Mouse (Mus musculus) forebrain, embryonic 12.5 days (tissue): ENCODE data around the gene Naf1. TPM values are rescaled to one million over a fixed set of nuclear protein-coding genes. Genes with fewer than 3 reads are reported as not detected.
A peak's percentile ranks its signal among the peaks of the same experiment; 100 is the strongest.

Experiments
- ATAC-seq: fragments of 200-750 bp; cut with Nextera tagmentation; 2 replicates; pipeline ENCODE4 v1.8.0; 2017; ENCODE audit warnings: moderate TSS enrichment; ENCODE audit not compliant: low FRiP score
- H3K27ac ChIP-seq: fragments of 300-500 bp; sonication (generic); 2 replicates; pipeline ENCODE4 v1.5.1; 2016; ENCODE audit warnings: mild to moderate bottlenecking
- H3K27me3 ChIP-seq: fragments of 300-500 bp; sonication (generic); 2 replicates; pipeline ENCODE4 v1.6.1; 2016; ENCODE audit warnings: mild to moderate bottlenecking
- H3K36me3 ChIP-seq: fragments of 300-500 bp; sonication (generic); replicated peaks from 2 replicates; pipeline ENCODE4 v1.6.1; 2016; ENCODE audit warnings: mild to moderate bottlenecking
- H3K4me1 ChIP-seq: fragments of 300-500 bp; sonication (generic); 2 replicates; pipeline ENCODE4 v1.6.1; 2016
- H3K4me2 ChIP-seq: fragments of 300-500 bp; sonication (generic); 2 replicates; pipeline ENCODE4 v1.6.1; 2016; ENCODE audit warnings: mild to moderate bottlenecking, moderate library complexity
- H3K4me3 ChIP-seq: fragments of 300-500 bp; sonication (generic); replicated peaks from 2 replicates; pipeline ENCODE4 v1.5.1; 2016; ENCODE audit warnings: mild to moderate bottlenecking
- H3K9ac ChIP-seq: fragments of 300-500 bp; sonication (generic); 2 replicates; pipeline ENCODE4 v1.6.1; 2016; ENCODE audit warnings: mild to moderate bottlenecking
- H3K9me3 ChIP-seq: fragments of 300-500 bp; sonication (generic); 2 replicates; pipeline ENCODE4 v1.6.1; 2016
- WGBS: fragments of 180-500 bp; shearing (Covaris S2); methylation state at CpG from one replicate; pipeline ENCODE4 v1.1.7; 2016; 5-methylcytosine and 5-hydroxymethylcytosine counted together
- polyA plus RNA-seq: library from polyadenylated mRNA; unstranded; fragments of >200 nt; fragmentation: Nextera tagmentation; extraction: Ambion mirVana; gene quantifications from 2 replicates; pipeline ENCODE4 v1.2.1, GENCODE M21; 2016

Naf1 gene
- 3.5 and 4.3 TPM in 2 replicates for polyA plus RNA-seq

- H3K9me3 ChIP-seq, result no peaks in the 10 kb centered on the region
- no peaks in the 10 kb centered on the region for H3K27me3 ChIP-seq
- peak; percentile 97 for ATAC-seq
- WGBS, result under 1% methylated on average over 34 of the region's 37 CpGs
- peak within 1 kb of the TSS; percentile 81 for H3K4me2 ChIP-seq
- H3K4me1 ChIP-seq, result peaks cover 18% of the 10 kb centered on the region
- H3K36me3 ChIP-seq, result no peaks in the 10 kb centered on the region
- peak within 1 kb of the TSS; percentile 83 for H3K9ac ChIP-seq
- peak within 1 kb of the TSS; percentile 75 for H3K27ac ChIP-seq
- peak within 1 kb of the TSS; percentile 88 for H3K4me3 ChIP-seq
Observed at GRCm38 (mm10) chr8:66860023-66860422, at the start of gene Naf1. Gene Naf1, plus strand, starts transcription at chr8:66860217.

DNA sequence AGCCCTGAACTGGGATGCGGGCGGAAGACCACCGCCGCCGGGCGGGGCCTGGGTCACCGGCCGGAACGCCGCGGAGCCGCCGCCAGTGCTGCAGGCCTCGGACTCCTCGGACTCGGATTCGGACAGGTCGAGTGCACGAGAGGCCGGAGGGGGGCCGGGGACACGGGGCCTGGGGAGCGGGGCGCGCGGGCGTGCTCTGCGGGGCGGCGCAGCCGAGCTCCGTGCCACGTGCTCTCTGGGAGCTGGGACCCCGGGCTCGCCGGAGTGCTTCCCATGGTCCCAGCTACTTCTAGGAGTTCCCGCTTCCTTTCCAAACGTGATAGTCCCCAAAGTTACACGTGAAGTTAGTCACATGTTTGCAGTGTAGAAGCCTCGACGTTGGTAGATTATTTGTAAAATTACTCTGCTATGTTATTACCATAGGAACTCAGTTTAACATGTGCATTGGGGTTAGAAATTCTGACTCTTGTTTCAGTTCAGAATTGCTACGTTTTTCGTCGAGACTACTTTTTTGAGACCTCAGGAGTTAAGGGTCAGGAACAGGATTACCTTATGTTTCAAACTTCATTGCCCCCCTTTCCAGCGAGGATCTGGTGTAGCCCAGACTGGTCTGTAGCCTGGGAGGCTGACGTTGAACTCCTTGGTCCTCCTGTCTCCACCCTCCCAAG, 1.0 kb downstream of the Naf1 start:
- H3K27me3 ChIP-seq, result no peaks in the 10 kb centered on the region
- H3K27ac ChIP-seq, result no peak overlapping the region
- ATAC-seq, result peak; percentile 75
- no peaks in the 10 kb centered on the region for H3K36me3 ChIP-seq
- H3K4me1 ChIP-seq, result peaks cover 18% of the 10 kb centered on the region
- peak overlapping the region; percentile 83 for H3K9ac ChIP-seq
- 2% methylated on average over 46 of the region's 46 CpGs for WGBS
- H3K9me3 ChIP-seq, result no peaks in the 10 kb centered on the region
- peak overlapping the region; percentile 88 for H3K4me3 ChIP-seq
- H3K4me2 ChIP-seq, result peak overlapping the region; percentile 81

GRCm38 (mm10) chr8:66861589-66862500, 1.8 kb downstream of the Naf1 start:
- H3K4me1 ChIP-seq, result peaks cover 18% of the 10 kb centered on the region
- no peaks in the 10 kb centered on the region for H3K27me3 ChIP-seq
- no peak for ATAC-seq
- no peaks in the 10 kb centered on the region for H3K9me3 ChIP-seq
- peak overlapping the region; percentile 83; the same call in 1 of the 2 replicates for H3K9ac ChIP-seq
- peak overlapping the region; percentile 88 for H3K4me3 ChIP-seq
- no peak overlapping the region for H3K27ac ChIP-seq
- H3K4me2 ChIP-seq, result peak overlapping the region; percentile 81
- H3K36me3 ChIP-seq, result 0 out of 2 replicates have a peak, but pooled peaks cover 5% of the 10 kb centered on the region
- 58% methylated on average over 5 of the region's 5 CpGs for WGBS

DNA sequence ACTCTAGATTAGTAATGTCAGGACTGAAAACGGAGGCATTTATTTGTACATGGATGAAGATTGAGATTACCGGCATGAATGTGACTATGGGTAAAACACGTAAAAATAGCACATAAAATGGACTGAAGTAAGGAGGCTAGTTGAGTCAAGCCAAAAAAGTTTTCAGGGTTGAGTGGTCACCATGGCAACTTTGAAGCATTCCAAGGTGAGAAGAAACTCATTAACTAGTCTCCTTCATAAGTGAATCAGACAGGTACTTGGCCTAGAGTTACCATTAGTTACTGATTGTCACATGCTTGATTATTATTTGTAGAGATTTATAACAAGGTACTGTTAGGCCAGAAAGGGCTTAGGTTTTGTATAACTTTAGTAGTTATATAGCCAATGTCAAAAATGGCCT, 3.7 kb downstream of the Naf1 start:
- no peak overlapping the region for H3K27ac ChIP-seq
- ATAC-seq, result no peak
- peaks cover 18% of the 10 kb centered on the region for H3K4me1 ChIP-seq
- H3K4me3 ChIP-seq, result no peak overlapping the region
- H3K9me3 ChIP-seq, result no peaks in the 10 kb centered on the region
- WGBS, result 95% methylated on average over 3 of the region's 3 CpGs
- H3K36me3 ChIP-seq, result 0 out of 2 replicates have a peak, but pooled peaks cover 8% of the 10 kb centered on the region
- no peak overlapping the region for H3K9ac ChIP-seq
- H3K27me3 ChIP-seq, result no peaks in the 10 kb centered on the region
- no peak overlapping the region for H3K4me2 ChIP-seq

DNA sequence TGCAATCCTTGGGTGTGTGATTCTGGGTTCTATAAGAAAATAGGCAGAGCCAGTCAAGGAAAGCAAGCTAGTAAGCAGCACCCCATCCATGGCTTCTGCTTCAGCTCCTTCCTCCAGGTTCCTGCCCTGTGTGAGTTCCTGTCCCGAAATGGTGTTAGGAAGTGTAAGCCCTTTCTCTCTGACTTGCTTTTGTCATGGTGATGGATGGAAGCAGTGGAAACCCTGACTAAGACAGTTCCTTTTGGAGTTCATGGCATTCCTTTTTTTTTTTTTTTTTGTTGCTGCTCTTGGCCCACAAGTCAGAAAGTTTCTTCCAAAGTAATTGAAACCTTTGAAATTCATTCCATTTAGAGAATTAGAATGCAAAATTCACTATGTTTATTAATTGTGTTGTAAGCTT, 5.1 kb downstream of the Naf1 start:
- 0 out of 2 replicates have a peak, but pooled peaks cover 8% of the 10 kb centered on the region for H3K36me3 ChIP-seq
- H3K9me3 ChIP-seq, result no peaks in the 10 kb centered on the region
- H3K4me2 ChIP-seq, result no peak overlapping the region
- H3K27ac ChIP-seq, result no peak overlapping the region
- no peak for ATAC-seq
- 100% methylated on average over 1 of the region's 1 CpGs for WGBS
- no peak overlapping the region for H3K9ac ChIP-seq
- H3K4me1 ChIP-seq, result peaks cover 18% of the 10 kb centered on the region
- no peaks in the 10 kb centered on the region for H3K27me3 ChIP-seq
- no peak overlapping the region for H3K4me3 ChIP-seq

- H3K9me3 ChIP-seq, result no peaks in the 10 kb centered on the region
- ATAC-seq, result no peak
- H3K9ac ChIP-seq, result no peak overlapping the region
- H3K4me2 ChIP-seq, result no peak overlapping the region
- H3K27me3 ChIP-seq, result no peaks in the 10 kb centered on the region
- 67% methylated on average over 3 of the region's 3 CpGs for WGBS
- no peaks in the 10 kb centered on the region for H3K4me1 ChIP-seq
- 0 out of 2 replicates have a peak, but pooled peaks cover 8% of the 10 kb centered on the region for H3K36me3 ChIP-seq
- H3K27ac ChIP-seq, result no peak overlapping the region
- no peak overlapping the region for H3K4me3 ChIP-seq
Observed at GRCm38 (mm10) chr8:66867679-66868078, 7.7 kb downstream of the Naf1 start.

DNA sequence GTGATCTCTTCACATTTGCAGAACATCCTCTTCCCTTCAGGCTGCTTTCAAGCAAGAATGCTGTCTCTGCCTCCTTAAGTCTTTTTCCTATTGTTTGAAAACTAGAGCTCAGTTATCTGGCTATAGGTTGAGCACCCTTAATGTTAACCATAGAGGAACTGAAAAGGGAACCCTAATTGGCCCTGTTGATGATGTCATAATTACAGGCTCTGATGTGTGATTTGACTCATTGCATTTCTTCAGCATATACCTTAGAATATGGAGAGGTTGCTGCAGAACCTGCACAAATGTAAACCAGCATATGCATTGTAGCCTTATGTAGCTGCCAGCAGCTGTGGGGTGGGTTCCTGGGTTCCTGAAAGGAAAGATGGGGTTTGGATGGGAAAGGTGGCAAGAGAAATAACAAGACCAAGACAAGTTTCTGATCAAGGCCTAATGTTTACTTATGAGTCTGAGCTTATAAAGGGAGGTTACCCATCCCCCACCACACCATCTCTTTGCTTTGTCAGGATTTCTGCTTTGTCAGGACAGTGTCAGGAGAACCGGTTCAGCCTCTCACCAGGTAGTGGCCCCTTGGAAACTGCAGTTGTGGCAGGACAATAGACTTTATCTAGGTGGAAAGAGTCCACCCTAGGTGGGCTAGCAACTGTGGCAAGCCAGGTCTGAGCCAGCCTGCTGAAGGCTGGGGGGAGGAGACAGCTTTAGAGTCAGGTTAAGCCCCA, 9.4 kb downstream of the Naf1 start:
- H3K9ac ChIP-seq, result no peak overlapping the region
- 15% methylated on average over 1 of the region's 1 CpGs for WGBS
- H3K27ac ChIP-seq, result no peak overlapping the region
- H3K4me3 ChIP-seq, result no peak overlapping the region
- no peaks in the 10 kb centered on the region for H3K27me3 ChIP-seq
- H3K4me2 ChIP-seq, result no peak overlapping the region
- no peak for ATAC-seq
- no peaks in the 10 kb centered on the region for H3K9me3 ChIP-seq
- H3K36me3 ChIP-seq, result 0 out of 2 replicates have a peak, but pooled peaks cover 8% of the 10 kb centered on the region
- no peaks in the 10 kb centered on the region for H3K4me1 ChIP-seq

GRCm38 (mm10) chr8:66883866-66884265, 23.8 kb downstream of the Naf1 start:
- ATAC-seq, result no peak
- Histone ChIP-seq H3K9ac (no peak overlapping the region), H3K27me3 (no peaks in the 10 kb centered on the region), H3K4me1 (no peaks in the 10 kb centered on the region), H3K36me3 (peaks cover 2% of the 10 kb centered on the region), H3K4me2 (no peak overlapping the region), H3K4me3 (no peak overlapping the region), H3K9me3 (no peaks in the 10 kb centered on the region), H3K27ac (no peak overlapping the region)
- 69% methylated on average over 1 of the region's 1 CpGs for WGBS

DNA sequence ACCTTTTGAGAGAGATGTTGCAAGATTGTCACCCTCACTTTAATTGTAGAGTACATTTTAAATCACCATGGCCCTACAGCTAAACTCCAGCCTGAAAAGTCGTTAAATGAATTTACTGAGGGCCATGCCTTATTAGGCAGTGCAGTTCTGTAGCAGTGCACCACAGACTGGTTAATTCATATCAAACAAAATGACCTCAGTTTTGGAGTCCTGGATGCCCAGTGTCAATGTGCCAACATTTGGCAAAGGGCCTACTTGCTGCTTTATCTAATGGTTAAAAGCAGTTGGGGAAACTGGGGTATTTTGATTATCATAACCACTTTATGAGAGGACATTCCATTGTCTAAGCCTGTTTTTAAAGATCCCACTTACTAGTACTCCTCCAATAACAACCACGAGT, 31.9 kb downstream of the Naf1 start:
- no peak for ATAC-seq
- H3K27ac ChIP-seq, result no peak overlapping the region
- no peaks in the 10 kb centered on the region for H3K4me1 ChIP-seq
- no peaks in the 10 kb centered on the region for H3K9me3 ChIP-seq
- no peak overlapping the region for H3K9ac ChIP-seq
- no peak overlapping the region for H3K4me2 ChIP-seq
- H3K4me3 ChIP-seq, result no peak overlapping the region
- WGBS, result 89% methylated on average over 2 of the region's 2 CpGs
- no peaks in the 10 kb centered on the region for H3K27me3 ChIP-seq
- H3K36me3 ChIP-seq, result peaks cover 4% of the 10 kb centered on the region; the same call in 1 of the 2 replicates

DNA sequence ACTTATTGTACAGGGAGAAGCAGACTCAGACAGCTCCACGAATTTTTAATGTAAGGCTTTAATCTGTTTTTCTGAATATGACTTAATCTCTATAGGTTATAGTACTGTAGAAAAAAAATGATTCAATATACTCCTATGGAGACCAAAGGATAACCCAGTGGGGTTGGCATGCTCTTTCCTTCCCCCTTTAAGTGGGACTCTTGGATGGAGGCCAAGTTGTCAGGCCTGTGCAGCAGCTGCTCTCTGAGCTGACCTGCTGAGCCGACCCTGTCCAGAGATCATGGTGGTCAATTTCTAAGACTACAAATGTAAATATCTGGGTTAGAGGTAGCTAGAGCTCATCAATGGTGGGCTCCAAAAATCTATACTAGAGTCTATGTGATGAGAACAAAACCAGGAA, 45.0 kb downstream of the Naf1 start:
- Histone ChIP-seq H3K9me3 (no peaks in the 10 kb centered on the region), H3K27ac (no peak overlapping the region), H3K4me3 (no peak overlapping the region), H3K9ac (no peak overlapping the region), H3K4me1 (no peaks in the 10 kb centered on the region), H3K4me2 (no peak overlapping the region), H3K27me3 (no peaks in the 10 kb centered on the region), H3K36me3 (no peaks in the 10 kb centered on the region)
- 80% methylated on average over 2 of the region's 2 CpGs for WGBS
- no peak for ATAC-seq

GRCm38 (mm10) chr8:66905557-66905956, 45.5 kb downstream of the Naf1 start:
- 86% methylated on average over 4 of the region's 4 CpGs for WGBS
- Histone ChIP-seq H3K27me3 (no peaks in the 10 kb centered on the region), H3K27ac (no peak overlapping the region), H3K9me3 (no peaks in the 10 kb centered on the region), H3K4me1 (peaks cover under 1% of the 10 kb centered on the region; the same call in 1 of the 2 replicates), H3K9ac (no peak overlapping the region), H3K36me3 (no peaks in the 10 kb centered on the region), H3K4me3 (no peak overlapping the region), H3K4me2 (no peak overlapping the region)
- no peak for ATAC-seq

DNA sequence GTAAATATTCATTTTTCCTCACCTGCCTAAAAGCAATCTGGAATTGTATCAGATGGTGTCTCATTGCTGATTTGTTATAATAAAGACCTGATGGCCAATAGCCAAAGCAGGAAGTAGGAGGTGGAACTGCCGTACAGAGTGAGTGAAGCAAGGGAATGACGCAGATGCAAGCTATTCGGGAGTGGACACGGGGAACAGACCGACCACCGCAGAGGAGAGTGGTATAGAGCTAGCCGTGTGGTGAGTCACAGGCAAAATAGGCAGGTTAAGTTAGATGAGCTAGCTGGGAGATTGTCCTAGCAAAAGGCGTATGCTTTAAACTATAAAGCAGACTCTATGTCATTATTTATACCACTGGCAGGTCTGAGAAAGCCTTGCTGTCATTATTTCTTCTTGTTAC, 46.1 kb downstream of the Naf1 start:
- Histone ChIP-seq H3K27ac (no peak overlapping the region), H3K4me2 (no peak overlapping the region), H3K9me3 (no peaks in the 10 kb centered on the region), H3K4me3 (no peak overlapping the region), H3K36me3 (no peaks in the 10 kb centered on the region), H3K9ac (no peak overlapping the region), H3K4me1 (peaks cover 4% of the 10 kb centered on the region), H3K27me3 (no peaks in the 10 kb centered on the region)
- no peak for ATAC-seq
- 89% methylated on average over 8 of the region's 8 CpGs for WGBS
